Mouse (Mus musculus): ENCODE data around the gene Cyth1. TPM values are rescaled to one million over a fixed set of nuclear protein-coding genes. Genes with fewer than 3 reads are reported as not detected.

Cyth1 gene
- total RNA-seq, 2 experiments from 2014 or later, result 26.4 to 30.7 TPM

DNA sequence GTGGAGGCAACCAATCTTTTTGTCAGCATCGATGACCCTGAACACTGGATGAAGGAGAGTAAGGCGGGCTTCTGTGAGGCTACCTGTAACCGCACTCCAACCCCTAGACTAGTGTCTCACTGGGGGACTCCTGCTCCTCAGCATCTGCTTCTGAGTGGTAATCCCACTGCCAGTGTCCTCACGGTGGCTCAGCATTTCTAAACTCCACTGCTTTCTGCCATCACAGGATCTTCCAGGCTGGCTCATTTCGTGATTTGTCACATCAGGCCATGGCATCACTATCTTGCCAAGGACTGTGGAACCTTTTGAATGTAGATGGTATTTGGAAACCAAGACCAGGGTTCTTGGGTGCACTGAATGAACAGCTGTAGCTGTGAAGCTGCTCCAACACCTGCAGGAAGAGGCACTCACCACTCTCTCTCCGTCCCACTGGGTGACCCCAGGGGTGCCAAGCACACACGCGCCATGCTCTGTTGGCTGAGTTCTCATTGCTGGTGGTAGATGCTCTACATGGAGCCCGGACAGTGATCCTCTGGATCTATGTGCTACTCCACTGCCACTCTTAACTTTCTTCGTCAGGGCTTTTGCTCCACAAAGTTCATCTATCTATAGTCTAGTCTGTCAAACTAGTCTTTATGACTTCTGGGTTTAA, 24.9 kb downstream of the Cyth1 start:
- DNase-seq, result no peak

DNA sequence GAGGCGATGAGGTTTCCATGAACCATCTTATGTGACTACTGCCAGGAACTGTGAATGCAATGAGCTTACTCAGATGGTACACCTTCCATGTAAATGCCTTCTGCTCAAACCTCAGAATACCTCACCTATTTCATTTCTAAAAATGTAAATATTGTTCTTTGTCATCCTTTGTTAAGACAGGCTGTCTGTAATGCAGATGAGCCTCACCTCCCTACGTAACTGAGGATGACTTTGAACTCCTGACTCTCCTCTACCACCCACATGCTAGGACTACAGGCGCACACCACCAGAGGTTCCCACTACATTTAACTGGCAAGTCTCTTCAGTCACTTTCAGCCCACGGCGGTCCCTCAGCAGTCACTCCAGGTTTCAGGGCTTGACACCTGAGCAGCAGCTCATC, 25.5 kb downstream of the Cyth1 start:
- no peak for DNase-seq

DNA sequence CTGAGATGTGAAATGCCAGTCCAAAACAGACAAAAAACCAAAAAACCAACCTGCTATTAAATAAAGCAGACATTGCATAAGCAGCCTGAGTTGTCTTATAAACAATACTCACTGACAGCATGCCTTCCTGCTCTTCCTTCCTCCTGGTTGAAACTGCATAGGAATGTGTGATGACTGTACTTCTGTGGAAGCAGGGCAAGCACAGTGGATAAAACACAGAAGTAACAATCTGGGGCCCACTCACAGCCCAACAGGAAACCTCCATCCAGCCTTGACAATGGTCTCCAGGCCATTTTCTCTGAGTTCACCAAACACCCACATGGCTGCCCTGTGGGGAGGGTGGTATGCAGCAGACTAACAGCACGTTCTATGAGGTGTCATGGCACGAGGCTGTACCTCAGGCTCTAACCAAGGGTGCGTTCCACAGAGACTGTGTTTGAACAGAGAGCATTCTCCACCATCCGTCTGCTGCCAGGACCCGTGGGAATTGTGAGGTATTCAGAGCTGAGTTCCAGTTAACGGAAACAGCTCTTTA, 26.0 kb downstream of the Cyth1 start:
- DNase-seq, result no peak

DNA sequence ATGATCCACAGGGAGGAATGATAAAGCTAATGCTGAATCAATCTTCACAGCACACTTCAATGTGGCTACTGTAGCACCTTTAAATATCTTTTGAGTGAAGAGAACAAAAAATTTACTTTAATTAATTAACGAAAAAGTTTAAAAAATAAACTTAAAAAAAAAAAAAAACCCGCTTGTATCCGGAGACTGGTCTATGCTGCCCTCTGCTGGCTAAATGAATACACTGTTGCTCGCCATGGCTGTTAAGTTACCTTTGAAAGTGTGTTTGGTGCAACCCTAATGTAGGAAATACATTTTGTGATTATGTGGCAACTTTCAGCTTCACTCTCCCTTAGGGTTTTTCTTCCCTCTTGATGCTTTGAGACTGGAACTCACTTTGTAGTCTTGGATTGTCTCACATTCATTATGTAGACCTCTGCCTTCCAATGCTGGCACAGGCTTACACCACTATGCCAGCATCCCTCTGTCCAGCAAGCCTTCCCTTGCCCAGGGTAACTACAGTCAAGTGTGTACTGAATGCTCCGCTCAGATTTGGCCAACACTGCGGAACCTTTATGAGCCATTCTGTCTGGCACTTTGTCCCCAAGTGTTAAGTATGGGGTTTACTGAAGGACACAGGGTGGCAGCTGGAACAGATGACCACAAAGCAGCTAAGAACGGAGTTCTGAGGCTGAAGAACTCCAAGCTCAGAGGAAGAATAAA, 27.7 kb downstream of the Cyth1 start:
- peak; percentile 62 for DNase-seq

DNA sequence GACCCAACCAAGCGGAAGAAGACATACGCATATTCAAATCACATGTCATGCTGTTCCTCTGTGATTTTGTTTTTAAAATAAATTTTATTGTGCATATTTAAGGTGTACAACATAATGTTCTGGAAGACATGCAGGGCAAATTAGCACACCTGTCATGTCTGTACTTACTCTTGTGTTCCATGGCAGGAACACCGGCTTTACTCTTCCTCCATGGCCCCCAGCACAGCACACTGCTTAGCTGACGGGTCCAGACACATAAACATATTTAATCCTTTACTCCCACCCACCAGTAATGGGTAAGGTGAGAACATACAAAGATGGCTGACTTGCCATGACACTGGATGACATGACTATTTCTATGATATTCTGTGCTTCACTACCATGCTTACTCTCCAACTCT, 29.3 kb downstream of the Cyth1 start:
- no peak for DNase-seq

DNA sequence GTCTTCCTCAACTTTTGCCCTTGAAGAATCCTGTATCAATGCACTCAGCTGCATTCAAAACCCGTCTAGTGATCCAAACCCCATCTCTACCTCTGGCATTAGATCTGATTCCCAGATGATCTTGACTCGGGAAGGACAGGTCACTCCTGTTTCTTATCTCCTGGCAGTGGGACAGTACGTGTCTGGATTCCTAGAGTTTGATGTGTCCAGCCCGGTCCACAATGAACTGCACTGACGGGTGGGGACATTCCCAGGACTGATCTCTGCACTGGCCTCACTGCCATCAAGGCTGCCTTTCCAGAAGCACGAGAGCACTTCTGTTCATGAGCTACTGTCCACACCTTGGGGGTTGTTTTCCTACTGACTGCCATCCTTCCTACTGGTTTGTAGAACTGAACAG, 31.9 kb downstream of the Cyth1 start:
- DNase-seq, result no peak

DNA sequence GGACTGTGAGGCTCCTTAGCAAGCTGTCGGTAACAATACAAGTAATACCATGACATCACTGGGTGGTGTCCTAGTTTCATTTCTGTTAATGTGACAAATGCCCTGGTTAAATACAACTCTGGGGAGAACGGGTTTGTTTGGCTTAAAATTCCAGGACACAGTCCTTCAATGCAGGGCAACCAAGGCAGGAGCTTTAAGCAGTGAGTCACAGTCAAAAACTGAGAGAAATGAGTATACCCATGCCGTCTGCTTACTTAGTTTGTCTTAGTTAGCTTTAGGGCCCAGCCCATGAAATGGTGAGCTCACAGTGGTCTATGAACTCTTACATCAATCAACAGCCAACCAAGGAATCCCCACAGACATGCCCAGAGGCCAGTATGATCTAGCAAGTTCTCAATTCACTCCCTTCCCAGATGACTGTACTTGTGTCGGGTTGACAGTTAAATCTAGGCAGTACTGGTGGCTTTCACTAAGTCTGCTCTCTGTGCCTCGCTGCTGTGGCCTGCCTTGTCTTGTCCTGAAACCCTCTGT, 32.4 kb downstream of the Cyth1 start:
- no peak for DNase-seq

DNA sequence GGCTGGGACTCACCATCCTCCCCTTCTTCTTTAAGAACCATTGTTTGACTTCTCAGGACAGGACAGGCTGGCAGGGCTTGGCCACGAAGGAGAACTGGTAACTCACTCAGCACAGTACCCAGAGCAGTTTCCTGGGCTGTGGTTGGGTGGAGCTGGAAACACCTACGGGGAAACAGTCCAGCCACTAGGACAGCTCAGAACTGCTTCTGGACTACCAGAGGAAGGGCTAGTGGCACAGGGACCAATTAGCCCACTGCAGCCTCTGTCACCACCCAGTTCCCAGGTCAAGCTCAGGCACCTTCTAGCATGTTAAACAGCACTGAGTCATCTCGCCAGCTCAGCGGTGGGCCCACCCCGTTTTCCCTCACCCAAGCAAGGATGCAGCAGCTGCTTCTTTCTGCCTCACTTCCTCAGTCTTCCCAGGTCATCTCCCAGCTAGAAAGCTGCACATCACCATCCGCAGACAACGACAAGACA, 35.7 kb downstream of the Cyth1 start:
- no peak for DNase-seq

DNA sequence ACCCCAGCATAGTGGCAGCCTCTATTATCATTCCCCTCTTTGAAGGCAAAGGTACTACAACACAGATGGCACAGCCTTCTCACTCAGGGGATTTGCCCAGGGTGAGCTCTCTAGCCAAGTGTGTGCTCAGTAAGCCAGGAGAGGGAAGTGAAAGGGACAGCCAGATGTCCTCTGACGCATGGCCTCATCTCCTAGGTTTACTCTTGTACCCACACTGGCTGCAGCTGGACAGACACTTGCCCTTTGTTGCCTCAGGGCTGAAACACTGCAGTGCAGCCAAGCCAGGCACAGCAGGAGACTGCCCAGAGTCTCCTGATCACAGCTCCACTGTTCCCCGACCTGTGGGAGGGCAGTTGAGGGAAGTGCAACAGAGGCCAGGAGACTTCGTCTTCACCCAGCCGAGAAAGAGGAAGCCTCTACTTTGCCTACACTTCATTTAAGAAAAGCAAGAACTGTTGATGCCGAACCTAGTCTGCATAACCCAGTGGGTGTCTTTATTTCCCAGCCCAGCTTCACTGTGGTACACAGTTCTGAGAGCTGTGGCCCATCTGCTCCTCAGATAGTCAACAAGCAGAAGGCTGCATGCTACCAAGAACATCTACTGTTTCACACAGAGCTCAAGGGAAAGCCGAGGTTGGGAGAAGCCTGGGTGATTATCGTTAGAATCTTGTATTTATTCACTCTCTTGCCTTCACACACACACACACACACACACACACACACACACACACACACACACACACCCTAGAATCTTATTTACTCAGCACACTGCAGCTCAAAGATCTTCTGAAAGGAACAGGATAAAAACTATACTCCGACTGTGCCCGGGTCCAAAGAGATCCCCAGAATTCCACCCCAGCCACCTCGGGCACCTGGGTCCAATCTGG, 36.4 kb downstream of the Cyth1 start:
- no peak for DNase-seq

DNA sequence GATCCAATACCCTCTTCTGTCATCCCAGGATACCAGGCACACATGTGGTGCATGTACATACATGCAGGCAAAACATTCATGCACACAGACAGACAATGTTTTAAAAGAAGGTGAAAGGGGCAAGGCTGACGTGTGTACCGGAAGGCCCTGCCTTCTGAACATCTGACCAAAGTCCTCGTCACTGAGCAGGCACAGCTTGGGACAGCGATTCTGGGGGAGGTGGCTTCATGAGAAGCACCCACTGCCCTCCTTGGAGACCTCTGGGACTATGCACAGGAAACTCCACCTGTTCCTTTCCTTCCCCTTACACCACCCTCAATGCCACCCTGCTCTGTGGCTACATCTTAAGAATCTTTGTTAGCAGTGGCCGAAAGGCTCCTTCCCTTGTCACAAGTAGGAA, 37.4 kb downstream of the Cyth1 start:
- DNase-seq, result no peak

DNA sequence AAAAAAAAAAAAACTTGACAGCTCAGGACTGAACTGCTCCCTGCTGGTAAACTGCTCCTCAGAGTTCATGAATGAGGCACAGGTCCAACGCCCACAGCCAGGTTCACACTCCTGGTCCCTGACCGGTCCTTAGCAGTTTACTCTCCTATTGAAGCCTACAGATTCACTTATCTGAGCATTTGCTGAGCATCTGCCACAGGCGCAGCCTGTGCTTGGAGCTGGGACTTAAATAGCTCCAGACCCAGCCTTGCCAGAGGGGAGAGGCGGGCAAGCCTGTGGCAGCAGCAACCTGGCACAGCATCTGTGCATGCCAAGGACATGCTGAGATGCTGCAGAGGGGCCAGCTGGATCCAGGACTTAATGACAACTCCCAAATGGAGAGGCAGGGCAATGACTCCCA, 38.3 kb downstream of the Cyth1 start:
- DNase-seq, result no peak

DNA sequence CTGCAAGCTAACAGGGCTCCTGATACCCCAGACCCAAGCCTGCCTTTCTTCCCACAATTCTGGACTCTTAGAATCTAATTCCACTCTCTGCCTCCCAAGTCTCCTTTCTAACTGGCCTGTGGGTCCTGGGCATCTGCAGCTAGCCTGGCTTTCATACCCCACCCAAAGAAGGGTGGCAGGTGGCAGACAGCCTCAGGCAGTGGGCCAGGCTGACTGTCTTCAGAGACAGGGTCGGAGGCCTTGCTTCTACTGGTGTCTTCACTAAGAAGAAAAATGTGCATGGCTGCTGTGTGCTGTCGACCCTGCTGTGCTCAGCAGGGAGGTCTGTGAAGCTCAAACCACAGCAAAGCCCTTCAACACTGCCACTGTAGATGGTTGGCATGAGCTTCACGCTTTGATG, 39.0 kb downstream of the Cyth1 start:
- DNase-seq, result no peak

DNA sequence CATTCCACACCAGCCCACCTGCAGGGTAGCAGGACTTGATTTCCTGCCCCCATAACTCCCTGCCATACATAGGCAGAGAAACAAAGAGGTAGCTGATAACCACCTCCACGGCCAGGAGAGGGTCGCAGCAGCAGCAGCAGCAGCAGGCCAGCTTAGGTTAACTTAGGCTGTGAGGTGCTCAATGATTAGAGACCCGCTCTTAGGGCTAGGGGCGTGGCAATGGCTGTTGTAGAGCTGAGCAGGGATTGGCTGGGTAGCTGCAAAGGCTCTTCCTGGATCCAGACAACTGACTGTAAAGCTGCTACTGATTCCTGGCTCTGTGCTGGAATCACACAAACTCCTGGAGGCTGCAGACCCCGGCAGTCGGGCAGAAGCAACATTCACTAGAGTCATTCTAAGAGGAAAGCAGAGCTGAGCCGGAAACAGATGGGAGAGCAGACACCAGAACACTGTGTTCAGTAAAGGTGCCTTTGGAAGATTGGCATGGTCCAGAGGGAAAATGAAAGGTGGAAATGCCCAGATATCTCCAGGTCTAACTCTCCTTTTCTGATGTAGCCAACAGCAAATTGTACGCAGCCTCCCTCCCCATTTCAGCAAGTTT, 39.6 kb downstream of the Cyth1 start:
- no peak for DNase-seq

DNA sequence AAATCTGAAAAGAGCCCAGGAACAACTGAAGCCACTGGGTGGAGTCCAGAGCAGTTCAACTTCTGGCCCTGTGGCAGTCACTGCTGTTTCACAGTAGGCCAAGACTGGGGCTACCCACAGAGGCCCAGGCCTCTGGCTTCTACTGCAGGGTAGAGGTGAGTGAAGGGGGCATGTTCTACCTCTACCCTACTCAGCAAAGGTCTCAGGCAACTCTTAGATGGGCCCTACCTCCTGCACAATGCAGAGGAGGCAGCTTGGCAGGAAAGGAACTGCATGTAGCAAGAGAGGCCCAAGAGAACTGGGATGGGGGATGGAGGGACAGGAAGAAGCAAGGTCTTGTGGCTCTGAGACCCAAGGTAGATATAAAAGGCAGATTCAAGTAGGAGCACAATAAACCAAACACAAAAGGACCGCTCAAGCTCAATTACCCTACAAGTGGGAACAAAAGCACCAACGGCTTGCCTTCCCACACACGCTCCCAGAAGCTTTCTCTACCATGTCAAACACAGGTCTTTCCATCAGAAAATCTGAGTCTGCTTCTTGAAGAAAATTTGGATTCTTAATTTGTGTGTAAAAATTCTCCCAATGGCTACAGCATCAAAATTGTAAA, 40.9 kb downstream of the Cyth1 start:
- DNase-seq, result no peak

DNA sequence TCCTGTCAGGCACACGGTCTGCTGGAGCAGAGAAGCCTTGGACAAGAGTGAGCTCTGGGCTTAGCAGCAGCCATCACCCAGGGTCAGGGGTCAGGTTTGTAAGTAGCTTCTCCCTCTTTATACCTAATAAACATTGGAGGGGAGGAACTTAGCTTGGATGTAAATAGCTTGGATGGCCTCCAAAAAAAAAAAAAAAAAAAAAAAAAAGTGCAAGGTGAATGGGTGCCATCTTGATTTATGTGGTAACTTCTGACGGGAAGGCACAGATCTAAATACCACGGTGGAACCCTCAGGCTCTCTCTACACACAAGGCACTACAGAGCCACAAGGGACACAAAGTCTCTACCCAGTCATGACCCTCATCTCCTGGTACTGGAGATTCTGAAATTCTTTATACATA, 42.1 kb downstream of the Cyth1 start:
- DNase-seq, result no peak

DNA sequence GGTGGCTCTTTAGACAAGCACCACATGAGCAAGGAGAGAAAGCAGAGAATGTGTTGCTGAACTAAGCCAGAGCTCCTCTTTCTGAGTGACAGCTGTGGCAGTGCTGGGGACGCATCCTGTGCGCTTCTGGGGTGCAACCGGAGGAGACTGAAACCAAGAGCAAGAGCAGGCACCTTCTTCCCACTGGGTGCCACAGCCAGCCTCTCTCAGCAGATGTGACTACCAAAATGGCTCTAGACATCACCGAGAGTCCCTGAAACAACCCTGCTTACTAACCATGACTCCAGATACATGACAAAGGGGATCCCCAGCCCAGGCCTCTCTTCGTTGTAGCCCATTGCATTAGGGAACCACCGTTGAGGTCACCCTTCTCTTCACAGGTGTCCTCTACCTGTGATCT, 44.9 kb downstream of the Cyth1 start:
- no peak for DNase-seq

DNA sequence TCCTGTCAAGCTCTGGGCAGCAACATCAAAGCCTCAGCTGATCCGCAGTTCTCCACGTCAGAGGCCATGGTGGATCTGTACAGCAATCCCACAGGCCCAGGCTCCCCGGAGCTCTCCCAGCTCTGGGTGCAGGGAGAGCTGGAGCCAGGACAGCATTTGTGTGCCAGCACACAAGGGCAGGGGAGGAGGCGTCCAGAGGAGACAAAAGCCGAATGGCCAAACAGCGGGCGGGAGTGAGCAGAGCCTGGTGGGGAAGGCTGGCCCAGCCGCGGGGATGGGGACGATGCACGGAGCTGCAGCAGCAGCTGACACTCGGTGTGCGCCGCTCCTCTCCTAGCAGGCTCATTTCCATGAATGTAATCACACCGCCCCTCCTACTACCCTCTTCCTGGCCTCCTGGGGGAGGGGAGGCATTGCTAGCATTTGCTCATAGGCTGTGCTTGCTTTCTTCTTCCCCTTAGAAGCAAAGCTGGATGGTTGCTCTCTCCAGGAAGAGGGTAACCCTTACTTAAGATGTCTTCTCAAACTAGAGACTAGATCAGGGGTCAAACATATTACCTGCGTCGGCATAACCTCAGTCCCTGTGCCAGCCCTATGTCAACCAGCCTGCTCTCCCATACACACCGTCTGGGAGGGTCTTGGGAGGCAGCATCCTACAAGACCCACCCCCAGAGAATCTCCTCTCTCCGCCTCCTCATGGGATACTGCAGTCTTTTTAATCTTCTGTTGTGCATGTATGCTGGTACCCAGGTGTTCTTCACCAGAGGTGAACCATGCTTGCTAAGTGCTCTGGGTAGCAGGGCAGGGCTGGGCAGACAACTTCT, 45.8 kb downstream of the Cyth1 start:
- peak; percentile 69 for DNase-seq

DNA sequence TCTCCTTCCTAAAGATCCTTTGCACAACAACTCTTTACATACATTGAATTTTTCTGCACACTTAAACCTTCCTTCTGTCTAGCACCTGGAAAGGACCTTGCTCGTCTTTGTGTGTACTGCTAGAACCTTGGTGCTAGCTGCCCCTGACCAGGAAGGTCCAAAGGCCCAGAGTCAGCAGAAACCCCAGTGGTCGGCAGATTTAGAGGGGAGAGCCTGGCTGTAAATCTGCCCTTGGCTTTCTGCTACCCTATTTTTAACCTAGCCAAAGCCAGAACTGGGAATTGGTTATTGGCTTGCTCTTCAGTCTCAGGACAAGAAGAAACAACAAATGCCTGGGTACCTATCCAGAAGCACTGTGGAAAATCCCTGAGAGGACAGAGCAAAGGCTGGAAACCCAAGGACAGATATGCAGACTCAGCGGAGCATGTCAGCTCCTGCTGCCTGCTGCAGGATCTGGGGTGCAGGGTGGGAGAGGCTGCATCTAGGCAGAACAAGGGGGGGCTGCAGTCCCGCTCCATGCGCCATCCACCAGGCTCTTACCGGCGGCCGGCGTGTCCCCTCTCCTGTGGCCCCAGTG, 46.5 kb downstream of the Cyth1 start:
- no peak for DNase-seq

DNA sequence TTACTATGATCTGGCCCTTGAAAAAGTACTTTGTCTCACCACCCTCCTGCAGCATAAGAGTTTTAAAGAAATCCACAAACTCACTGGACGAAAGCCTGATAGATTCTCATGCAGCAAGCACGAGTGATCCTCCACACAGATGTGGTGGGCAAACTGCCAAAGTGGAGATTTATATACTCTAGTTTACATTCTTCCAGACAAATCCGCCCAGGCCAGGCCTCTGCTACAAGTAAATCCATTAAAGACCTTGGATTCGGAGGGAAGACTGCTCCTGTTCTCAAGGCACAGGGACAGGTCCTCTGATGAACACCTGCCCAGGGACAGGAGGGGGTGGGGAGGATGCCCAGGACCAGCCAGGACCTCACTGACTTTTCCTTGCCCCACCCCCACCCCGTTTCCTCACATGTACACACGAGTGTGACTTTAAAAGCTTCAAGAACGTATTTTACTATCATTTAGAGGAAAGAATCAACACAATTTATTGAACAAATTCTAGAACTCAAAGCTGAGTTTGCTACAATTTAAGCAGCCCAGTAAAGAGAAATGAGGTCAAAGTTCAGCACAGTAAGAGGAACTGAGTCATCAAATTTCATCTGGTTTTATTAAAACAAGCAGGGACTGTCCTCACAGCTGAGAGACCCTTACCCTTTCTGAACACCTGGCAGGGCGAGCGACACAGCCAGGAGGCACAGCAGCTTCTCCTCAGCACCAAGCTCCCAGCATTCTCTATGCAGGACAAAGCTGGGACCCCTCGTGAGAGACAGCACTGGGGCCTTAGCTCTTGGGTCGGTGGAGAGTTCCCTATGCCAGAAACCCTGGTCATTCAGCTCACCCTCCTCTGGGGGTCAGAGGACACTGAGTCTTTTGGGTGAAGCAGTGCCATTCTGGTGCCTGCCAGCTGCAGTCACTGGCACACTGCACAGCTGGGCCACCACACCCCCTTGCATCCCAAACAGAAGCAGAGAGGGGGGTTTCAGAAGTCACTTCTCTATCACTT, 47.3 kb downstream of the Cyth1 start:
- no peak for DNase-seq
